Mouse (Mus musculus): Measurements from ENCODE around the gene Fxr2.

DNA sequence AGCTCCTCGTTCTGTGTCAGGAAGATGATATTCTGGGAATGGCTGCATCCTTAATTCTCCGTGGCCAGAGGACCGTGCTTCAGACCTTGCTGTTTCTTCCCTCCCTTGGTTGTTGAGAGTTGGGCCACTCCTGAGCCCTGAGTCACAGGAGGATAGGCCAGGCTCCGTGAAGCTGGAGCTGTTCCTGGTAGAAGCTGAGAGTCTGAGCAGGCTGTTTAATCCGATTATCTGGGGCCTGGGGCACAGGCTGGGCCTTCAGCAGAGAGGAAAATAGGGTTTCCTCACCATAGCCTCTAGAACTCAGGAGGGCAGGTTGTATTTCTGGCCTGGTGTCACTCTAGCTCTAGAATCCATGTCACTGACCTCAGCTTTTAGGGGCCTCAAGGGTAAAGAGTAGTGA is 20.6 kb downstream of the Fxr2 start:
- TF ChIP-seq CTCF (IDR thresholded peaks at IDR 0.05; ENCODE audit: extremely low read depth, insufficient read length, insufficient replicate concordance, low read depth, low read length) (no peak), POLR2A (IDR thresholded peaks at IDR 0.05; ENCODE audit: low read depth, low read length) (no peak)

Data from small intestine, adult 2 months (tissue).